Mouse (Mus musculus): ENCODE results near the gene Hoxb5.

The Hoxb5 gene

DNA sequence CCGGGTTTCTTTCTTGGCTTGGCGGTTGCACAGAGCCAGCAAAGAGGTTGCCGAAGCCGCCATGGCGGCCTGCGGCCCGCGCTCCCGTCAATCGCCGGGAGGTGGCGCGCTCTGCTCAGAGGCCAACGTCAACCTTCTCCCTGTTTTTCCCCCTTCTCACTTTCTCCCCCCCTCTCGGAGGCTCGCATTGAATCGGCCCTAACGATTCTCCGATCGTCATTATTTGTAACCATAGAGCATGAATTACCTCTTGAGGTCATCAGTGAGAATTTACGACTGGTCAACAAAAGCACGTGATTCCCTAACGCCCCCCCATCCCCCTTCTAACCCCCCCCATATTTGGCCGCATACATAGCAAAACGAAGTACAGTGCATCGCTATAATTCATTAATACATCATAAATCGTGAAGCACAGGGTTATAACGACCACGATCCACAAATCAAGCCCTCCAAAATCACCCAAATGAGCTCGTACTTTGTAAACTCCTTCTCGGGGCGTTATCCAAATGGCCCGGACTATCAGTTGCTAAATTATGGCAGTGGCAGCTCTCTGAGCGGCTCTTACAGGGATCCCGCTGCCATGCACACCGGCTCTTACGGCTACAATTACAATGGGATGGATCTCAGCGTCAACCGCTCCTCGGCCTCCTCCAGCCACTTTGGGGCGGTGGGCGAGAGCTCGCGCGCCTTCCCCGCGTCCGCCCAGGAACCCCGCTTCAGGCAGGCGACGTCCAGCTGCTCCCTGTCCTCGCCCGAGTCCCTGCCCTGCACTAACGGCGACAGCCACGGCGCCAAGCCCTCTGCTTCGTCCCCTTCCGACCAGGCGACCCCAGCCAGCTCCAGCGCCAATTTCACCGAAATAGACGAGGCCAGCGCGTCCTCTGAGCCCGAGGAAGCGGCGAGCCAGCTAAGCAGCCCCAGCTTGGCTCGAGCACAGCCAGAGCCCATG lies at the start of gene Hoxb5:
Gene Hoxb5, plus strand, starts transcription at position 186 of the 949 bp plus-strand sequence.
- DNase-seq: peak; percentile 91 to 92

DNA sequence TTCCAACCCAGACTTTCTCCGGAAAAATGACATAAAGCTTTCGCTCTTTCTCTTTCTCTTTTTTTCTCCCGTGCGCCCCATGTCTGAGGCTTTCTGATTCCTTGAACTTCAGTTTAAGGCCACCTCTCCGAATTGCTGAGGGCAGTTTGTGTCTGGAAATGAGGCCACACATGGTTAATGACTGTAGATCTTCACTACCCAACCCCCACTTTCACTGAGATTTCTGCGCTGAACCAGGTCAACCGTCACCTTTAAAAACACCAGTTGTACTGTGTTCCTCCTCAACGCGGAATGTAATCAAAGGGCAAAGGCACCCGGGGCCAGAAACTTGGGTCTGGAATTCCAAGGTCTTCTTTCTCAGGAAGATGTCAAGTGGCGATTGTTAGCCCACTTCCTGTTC lies 48.9 kb upstream of the Hoxb5 start:
- DNase-seq: no peak

- no peak for DNase-seq
Observed at GRCm38 (mm10) chr11:96255111-96255995, 47.8 kb upstream of the Hoxb5 start.

GRCm38 (mm10) chr11:96255996-96256445 lies 47.1 kb upstream of the Hoxb5 start:
- no peak for DNase-seq

- DNase-seq: no peak
Observed at GRCm38 (mm10) chr11:96257141-96257540, 46.0 kb upstream of the Hoxb5 start.

DNA sequence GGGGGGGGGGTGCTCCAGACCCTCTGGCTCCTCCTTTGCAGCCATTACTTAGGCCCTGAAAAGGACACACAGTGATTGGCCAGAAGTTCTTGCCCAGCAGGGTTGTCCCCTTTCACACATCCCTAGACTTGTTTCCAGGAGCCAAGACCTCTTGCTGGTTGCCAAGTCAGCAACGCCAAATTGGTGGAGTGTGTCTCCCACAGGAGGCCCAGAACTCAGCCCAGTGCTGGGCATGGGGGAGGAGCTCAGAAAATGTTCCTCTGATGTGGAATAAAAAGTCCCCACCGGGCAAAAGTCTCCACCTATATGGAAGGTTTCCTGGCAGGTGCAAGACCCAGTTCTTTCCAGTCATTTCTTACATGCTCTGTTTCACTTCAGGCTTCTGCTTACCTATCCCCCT lies 44.1 kb upstream of the Hoxb5 start:
- no peak for DNase-seq

GRCm38 (mm10) chr11:96259511-96259910 lies 43.6 kb upstream of the Hoxb5 start:
- DNase-seq: no peak

- peak in 1 of 2 experiments; percentile 71 for DNase-seq
Observed at GRCm38 (mm10) chr11:96260310-96260970, 42.7 kb upstream of the Hoxb5 start.

DNA sequence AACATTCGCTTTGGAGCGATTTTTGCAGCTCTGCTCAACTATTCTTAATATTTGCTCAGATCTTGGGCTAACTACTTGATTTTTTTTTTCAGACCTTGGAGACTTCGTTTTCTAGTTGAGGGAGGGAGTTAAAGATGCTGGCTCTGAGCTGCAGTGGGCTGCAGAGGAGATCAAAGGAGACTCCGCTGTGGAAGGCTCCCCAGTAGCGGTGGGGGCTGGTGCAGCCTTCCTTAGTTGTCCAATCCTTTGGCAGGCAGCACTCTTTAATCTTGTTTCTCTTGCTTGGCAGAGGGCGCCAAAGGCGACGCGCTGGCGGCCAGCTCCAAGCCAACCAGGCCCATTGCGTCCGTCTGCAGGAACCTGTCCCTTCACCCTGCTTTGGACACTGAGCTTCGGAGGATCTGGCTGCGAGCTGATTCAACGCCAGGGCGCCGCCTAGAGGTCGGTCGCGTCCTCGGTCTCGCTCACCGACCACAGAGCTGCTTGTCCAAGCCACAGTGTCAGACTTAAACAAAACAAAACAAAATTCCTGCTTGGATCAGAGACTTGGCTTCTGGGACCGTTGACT lies 41.7 kb upstream of the Hoxb5 start:
- DNase-seq: peak; percentile 81 to 82

GRCm38 (mm10) chr11:96262262-96262830 lies 40.8 kb upstream of the Hoxb5 start:
- peak in 1 of 2 experiments; percentile 19 for DNase-seq

DNA sequence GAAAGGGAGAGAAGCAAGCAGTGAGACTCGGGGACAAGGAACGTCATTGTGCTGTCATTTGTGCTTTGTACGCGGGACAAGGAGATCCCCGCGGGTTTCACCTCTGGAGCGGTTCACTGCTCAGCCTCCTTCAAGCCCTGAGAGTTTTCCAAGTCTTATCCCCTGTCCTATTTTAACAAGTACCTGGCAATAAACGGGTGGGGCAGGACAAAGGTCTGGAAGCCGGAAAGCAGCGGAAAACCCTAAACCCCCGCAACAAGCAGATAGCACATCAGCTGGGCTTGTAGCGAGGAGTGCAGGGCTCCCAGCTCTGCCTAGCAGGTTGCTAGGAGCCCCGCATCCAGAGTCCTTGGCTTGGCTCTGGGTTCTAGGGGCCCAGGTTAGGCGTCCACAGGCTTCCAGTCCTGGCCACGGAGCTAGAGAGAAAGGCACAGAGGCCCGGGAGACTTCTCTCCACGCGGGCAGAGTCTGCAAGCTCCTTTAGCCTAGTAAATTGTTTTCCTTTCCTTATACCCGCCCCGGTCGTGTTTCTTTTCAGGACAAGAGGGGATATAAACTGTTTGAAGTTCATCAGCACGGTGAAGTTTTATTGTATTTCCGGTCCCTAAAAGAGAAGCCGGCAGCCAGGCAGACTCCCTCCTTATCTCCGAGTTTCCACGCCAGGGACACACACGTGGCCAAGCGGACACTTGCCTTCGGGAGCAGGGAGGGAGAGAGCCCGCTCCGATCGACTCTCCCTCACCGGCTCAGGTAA lies 39.3 kb upstream of the Hoxb5 start:
- peak in 1 of 2 experiments; percentile 10 for DNase-seq

DNA sequence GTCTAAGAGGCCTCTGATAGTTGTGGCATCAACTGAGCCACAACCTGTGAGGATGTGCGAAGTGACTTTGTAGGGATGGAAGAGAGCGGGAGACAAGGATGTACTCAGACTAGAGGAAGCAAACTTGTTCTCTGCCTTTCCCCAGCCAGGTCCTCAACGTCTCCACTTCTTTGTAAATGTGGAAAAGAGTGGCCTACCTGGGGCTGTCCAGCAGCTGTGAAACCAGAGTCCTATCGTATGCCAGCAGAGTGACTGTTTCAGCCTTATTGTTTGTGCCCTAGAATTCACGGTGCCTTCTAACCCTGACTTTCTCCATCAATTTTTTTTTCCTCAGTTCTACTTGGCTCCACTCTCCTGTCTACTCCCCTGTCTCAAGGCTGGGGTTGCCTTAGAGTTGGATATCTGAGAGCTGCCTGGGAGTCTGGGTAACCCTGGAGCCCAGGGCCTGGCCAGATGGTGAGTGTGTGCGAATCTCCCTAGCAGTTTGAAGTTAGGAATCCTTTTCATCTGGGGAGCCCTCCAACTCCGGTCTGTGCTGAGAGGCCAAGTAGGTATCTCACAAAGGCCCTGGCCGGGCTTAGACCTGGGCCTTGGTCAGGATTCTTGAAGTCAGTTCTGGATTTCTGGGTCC lies 38.6 kb upstream of the Hoxb5 start:
- DNase-seq: peak in 1 of 2 experiments; percentile 13

- no peak for DNase-seq
Observed at GRCm38 (mm10) chr11:96265954-96266353, 37.2 kb upstream of the Hoxb5 start.

- DNase-seq: no peak
Observed at GRCm38 (mm10) chr11:96267021-96267920, 35.9 kb upstream of the Hoxb5 start.

DNA sequence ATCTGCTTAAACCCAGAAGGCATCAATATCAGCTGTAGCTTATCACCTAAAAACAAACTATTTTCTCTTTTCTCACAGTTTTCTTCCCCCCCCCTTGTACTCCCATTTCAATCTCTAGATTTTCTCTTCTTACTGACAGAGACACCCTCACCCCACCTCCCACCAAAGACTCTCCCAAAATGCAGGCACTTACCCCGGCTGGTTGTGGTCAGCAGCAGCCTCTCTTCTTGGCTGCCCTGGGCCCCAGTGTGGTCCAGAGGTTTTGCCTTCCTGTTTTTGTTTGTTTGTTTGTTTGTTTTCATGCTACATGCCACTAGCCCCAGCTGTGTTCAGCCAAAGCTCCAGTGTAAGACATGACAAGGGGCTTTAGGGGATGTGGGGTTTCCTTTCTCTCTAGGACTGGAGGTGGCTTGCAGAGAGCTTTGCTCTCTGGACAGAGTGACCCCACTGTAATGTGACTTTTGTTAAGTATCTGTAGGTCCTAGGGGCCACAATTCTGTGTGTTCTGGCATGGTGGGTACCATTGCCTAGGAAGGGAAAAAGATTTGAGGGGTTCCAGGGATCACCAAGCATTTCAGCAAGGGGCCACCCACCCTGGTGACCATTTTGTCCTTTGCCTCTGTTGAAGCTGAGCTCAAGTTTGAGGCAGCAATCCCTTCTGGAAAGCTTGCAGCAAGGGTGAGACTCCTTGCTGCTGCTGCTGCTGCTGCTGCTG lies 34.9 kb upstream of the Hoxb5 start:
- peak in 1 of 2 experiments; percentile 11 for DNase-seq

GRCm38 (mm10) chr11:96269869-96270268 lies 33.3 kb upstream of the Hoxb5 start:
- DNase-seq: peak in 1 of 2 experiments; percentile 50

GRCm38 (mm10) chr11:96270996-96271540 lies 32.1 kb upstream of the Hoxb5 start, which contains the start of gene Hoxb9:
Hoxb9 (plus strand) TSS chr11:96271457.
- DNase-seq: no peak

DNA sequence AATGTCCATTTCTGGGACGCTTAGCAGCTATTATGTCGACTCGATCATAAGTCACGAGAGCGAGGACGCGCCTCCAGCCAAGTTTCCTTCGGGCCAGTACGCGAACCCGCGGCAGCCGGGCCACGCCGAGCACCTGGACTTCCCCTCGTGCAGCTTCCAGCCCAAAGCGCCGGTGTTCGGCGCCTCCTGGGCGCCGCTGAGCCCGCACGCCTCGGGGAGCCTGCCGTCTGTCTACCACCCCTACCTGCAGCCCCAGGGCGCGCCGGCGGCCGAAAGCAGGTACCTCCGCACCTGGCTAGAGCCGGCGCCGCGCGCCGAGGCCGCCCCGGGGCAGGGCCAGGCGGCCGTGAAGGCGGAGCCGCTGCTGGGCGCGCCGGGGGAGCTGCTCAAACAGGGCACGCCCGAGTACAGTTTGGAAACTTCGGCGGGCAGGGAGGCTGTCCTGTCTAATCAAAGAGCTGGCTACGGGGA lies 31.6 kb upstream of the Hoxb5 start:
- peak in 1 of 2 experiments; percentile 41 for DNase-seq

Data from lung, postnatal 4 days (tissue).